Mouse (Mus musculus) heart, adult 2 months (tissue): Measurements from ENCODE around the gene Mrpl4. TPM values are rescaled to one million over a fixed set of nuclear protein-coding genes. Genes with fewer than 3 reads are reported as not detected.

Experiments used
- DNase-seq, 2 experiments: peaks; one replicate each; pipeline ENCODE4 v3.0.0; 2021
- H3K27ac ChIP-seq: fragments of 200-600 bp; 2 replicates; pipeline ENCODE4 v1.8.1; 2022
- H3K27me3 ChIP-seq: fragments of 200-500 bp; 2 replicates; pipeline ENCODE4 v1.6.1; 2012; ENCODE audit warnings: mild to moderate bottlenecking, low read length, inconsistent platforms, mixed read lengths; ENCODE audit not compliant: control insufficient read depth, insufficient read depth
- H3K36me3 ChIP-seq: fragments of 200-500 bp; 2 replicates; pipeline ENCODE4 v1.6.1; 2012; ENCODE audit warnings: low read length, inconsistent platforms; ENCODE audit not compliant: control insufficient read depth, insufficient read depth
- H3K4me1 ChIP-seq: fragments of 200-500 bp; 2 replicates; pipeline ENCODE4 v1.6.1; 2011; ENCODE audit warnings: low read length; ENCODE audit not compliant: control insufficient read depth, insufficient read depth
- H3K4me3 ChIP-seq: fragments of 200-600 bp; 2 replicates; pipeline ENCODE4 v1.8.1; 2022
- H3K79me2 ChIP-seq: fragments of 200-500 bp; replicated peaks from 2 replicates; pipeline ENCODE4 v1.6.1; 2012; ENCODE audit warnings: mild to moderate bottlenecking, inconsistent platforms, low read length, moderate library complexity, mixed read lengths; ENCODE audit not compliant: control insufficient read depth, insufficient read depth
- H3K9ac ChIP-seq: fragments of 200-500 bp; 2 replicates; pipeline ENCODE4 v1.6.1; 2012; ENCODE audit warnings: low read depth, mild to moderate bottlenecking, control low read depth, inconsistent platforms, low read length, mixed read lengths
- CTCF ChIP-seq: fragments of 200-600 bp; IDR thresholded peaks from 2 replicates; pipeline ENCODE4 v1.8.1; 2022; ENCODE audit warnings: antibody characterized with exemption, mild to moderate bottlenecking, moderate library complexity
- EP300 ChIP-seq: fragments of 200-500 bp; IDR thresholded peaks from 2 replicates; pipeline ENCODE4 v1.6.1; 2011; ENCODE audit warnings: low read depth, low read length, control low read depth; ENCODE audit not compliant: insufficient read depth
- POLR2A ChIP-seq: fragments of 200-500 bp; IDR thresholded peaks from 2 replicates; pipeline ENCODE4 v1.6.1; 2011; ENCODE audit warnings: mild to moderate bottlenecking, low read depth, low read length, control low read depth; ENCODE audit not compliant: insufficient read depth
- WGBS: fragments of 180-500 bp; shearing (Covaris S2); methylation state at CpG from one replicate; pipeline ENCODE4 v1.1.7; 2018; 5-methylcytosine and 5-hydroxymethylcytosine counted together
- intact Hi-C: fragments of 180-260 bp; cut with DNase I; formaldehyde crosslinking; loops from one replicate; pipeline ENCODE4 v1.15.1; 2025
- polyA plus RNA-seq: library from polyadenylated mRNA; depleted of rRNA; stranded (reverse); fragments of >200 nt; gene quantifications from 2 replicates; pipeline ENCODE4 v1.2.3, GENCODE M21; 2012
- total RNA-seq, 2 experiments: library from RNA; stranded (reverse); gene quantifications; 2 replicates each; pipeline ENCODE4 v1.2.3; 2021

Gene Mrpl4
- total and polyA plus RNA-seq, 3 experiments, result 124 to 226 (median 130) TPM

- WGBS, result 46% methylated on average over 6 of the region's 6 CpGs
- intact Hi-C loops, result no loop called here
- H3K36me3 ChIP-seq, result no peaks in the 10 kb centered on the region
- H3K27ac ChIP-seq, result peak overlapping the region; percentile 15; the same call in 1 of the 2 replicates
- peaks cover 9% of the 10 kb centered on the region for H3K4me1 ChIP-seq
- H3K9ac ChIP-seq, result peak overlapping the region; percentile 34
- peak in 1 of 2 experiments; percentile 58 for DNase-seq
- TF ChIP-seq CTCF, result no peak
- 0 out of 2 replicates have a peak, but pooled peaks have one; percentile 22 for TF ChIP-seq POLR2A
- TF ChIP-seq EP300, result no peak
- no peaks in the 10 kb centered on the region; the same call in 1 of the 2 replicates for H3K79me2 ChIP-seq
- H3K4me3 ChIP-seq, result 0 out of 2 replicates have a peak overlapping the region, but pooled peaks have one; percentile 1
- H3K27me3 ChIP-seq, result no peaks in the 10 kb centered on the region
Observed at GRCm38 (mm10) chr9:20973682-20974075, 28.9 kb upstream of the Mrpl4 start.

GRCm38 (mm10) chr9:20975431-20976215, 26.9 kb upstream of the Mrpl4 start:
- Histone ChIP-seq H3K27me3 (no peaks in the 10 kb centered on the region), H3K9ac (peak overlapping the region; percentile 82), H3K36me3 (no peaks in the 10 kb centered on the region), H3K27ac (peak overlapping the region; percentile 88), H3K4me3 (peak overlapping the region; percentile 82), H3K4me1 (peaks cover 9% of the 10 kb centered on the region), H3K79me2 (no peaks in the 10 kb centered on the region; the same call in 1 of the 2 replicates)
- TF ChIP-seq POLR2A (no peak), CTCF (no peak), EP300 (no peak)
- WGBS, result under 1% methylated on average over 45 of the region's 45 CpGs
- intact Hi-C loops, result loop anchor here (1.0 to 2.0 kb wide), 2 partner anchors 22 to 77 kb away; partner anchors contain the start of gene Eif3g
- DNase-seq, result peak; percentile 66 to 72

GRCm38 (mm10) chr9:20976216-20976960, 26.1 kb upstream of the Mrpl4 start, which contains the start of gene S1pr2:
Gene S1pr2, minus strand, starts transcription at chr9:20976781.
- Histone ChIP-seq H3K9ac (peak within 1 kb of the TSS; percentile 82), H3K27ac (peak within 1 kb of the TSS; percentile 88), H3K79me2 (no peaks in the 10 kb centered on the region; the same call in 1 of the 2 replicates), H3K27me3 (no peaks in the 10 kb centered on the region), H3K36me3 (no peaks in the 10 kb centered on the region), H3K4me3 (peak within 1 kb of the TSS; percentile 82), H3K4me1 (peaks cover 9% of the 10 kb centered on the region)
- TF ChIP-seq POLR2A (peak; percentile 76), CTCF (no peak), EP300 (peak; percentile 44; the same call in 1 of the 2 replicates)
- DNase-seq, result peak; percentile 90 to 91
- WGBS, result under 1% methylated on average over 44 of the region's 47 CpGs
- intact Hi-C loops, result loop anchor here (1.0 to 2.0 kb wide), 2 partner anchors 23 to 78 kb away; partner anchors contain the start of gene Eif3g

- Histone ChIP-seq H3K4me3 (peak overlapping the region; percentile 82), H3K79me2 (no peaks in the 10 kb centered on the region; the same call in 1 of the 2 replicates), H3K27ac (peak overlapping the region; percentile 88), H3K4me1 (peaks cover 9% of the 10 kb centered on the region), H3K9ac (0 out of 2 replicates have a peak overlapping the region, but pooled peaks have one; percentile 31), H3K36me3 (no peaks in the 10 kb centered on the region), H3K27me3 (no peaks in the 10 kb centered on the region)
- intact Hi-C loops, result loop anchor here (1.0 to 2.0 kb wide), 2 partner anchors 24 to 78 kb away; partner anchors contain the start of gene Eif3g
- DNase-seq, result no peak
- TF ChIP-seq EP300 (no peak), CTCF (peak; percentile 22; the same call in 1 of the 2 replicates)
- 1% methylated on average over 4 of the region's 4 CpGs for WGBS
Observed at GRCm38 (mm10) chr9:20976961-20977689, 25.4 kb upstream of the Mrpl4 start.

GRCm38 (mm10) chr9:20978409-20979095, 24.0 kb upstream of the Mrpl4 start:
- intact Hi-C loops, result no loop called here
- Histone ChIP-seq H3K4me1 (peaks cover 6% of the 10 kb centered on the region), H3K27ac (peak overlapping the region; percentile 38), H3K36me3 (no peaks in the 10 kb centered on the region), H3K27me3 (no peaks in the 10 kb centered on the region), H3K79me2 (no peaks in the 10 kb centered on the region), H3K4me3 (no peak overlapping the region), H3K9ac (no peak overlapping the region)
- no peak for DNase-seq
- TF ChIP-seq EP300, result no peak
- no peak for TF ChIP-seq POLR2A
- TF ChIP-seq CTCF, result no peak
- 48% methylated on average over 10 of the region's 10 CpGs for whole genome bisulfite sequencing
